Mouse (Mus musculus): ENCODE results near the gene Alg13. TPM values are rescaled to one million over a fixed set of nuclear protein-coding genes. Genes with fewer than 3 reads are reported as not detected.

Gene Alg13
- 12.1 to 20.9 TPM (median 16.4 TPM) in 3 replicates for total RNA-seq (2017)

DNA sequence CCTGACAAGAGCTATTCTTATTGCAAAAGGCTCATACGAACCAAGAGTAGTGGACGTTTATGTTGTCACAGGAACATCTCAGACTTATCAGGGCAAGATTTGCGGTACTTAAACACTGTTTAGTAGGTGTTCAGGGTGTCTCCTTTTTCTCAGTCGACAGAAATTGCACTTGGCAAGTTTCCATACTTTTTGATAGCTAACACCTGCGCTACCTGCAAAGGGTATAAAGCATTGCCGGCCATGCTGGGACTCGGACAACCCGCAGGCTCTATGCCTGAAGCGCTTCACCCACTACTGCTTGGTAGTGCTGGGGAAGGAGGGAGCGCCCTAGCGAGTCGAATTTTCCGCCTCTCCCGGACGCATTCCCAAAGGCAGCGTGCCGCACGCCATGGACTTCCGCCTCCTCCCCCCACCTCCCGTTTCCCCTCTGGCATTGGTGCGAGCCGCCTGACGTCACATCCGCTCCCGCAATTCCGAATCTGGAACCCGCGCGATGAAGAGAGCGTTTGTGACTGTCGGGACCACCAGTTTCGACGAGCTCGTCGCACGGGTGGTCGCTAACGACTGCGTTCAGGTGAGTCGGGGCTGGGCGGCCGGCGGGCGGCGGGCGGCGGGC is at the start of gene Alg13:
TSS of gene Alg13 (plus strand) at position 257 of the 616 bp plus-strand sequence.
- ATAC-seq (replicated peaks; ENCODE audit: insufficient number of reproducible peaks, low FRiP score, low TSS enrichment, poor library complexity, severe bottlenecking) = peak; percentile 66; the same call in 1 of the 2 replicates

- ATAC-seq (replicated peaks; ENCODE audit: insufficient number of reproducible peaks, low FRiP score, low TSS enrichment, poor library complexity, severe bottlenecking) = no peak
Measured at GRCm38 (mm10) chrX:144268606-144269005, 49.0 kb upstream of the Alg13 start.

DNA sequence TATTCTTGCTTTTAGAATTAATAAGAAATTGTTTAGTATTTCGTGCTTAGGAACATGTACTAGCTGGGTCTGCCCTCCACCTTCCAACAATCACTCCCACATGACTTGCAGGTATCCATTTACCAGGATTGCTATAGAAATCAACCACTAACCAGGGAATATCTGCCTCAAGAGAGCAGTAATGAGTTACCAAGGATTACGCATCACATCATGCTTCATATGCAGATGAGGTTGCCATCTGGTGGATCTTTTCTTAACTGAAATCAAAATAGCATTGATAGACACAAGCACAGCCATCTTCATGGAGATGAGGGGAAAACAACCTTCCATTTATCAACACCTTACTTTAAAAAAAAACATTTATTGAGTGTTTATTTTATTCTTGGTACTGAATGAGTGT is 16.1 kb upstream of the Alg13 start:
- ATAC-seq (replicated peaks; ENCODE audit: insufficient number of reproducible peaks, low FRiP score, low TSS enrichment, poor library complexity, severe bottlenecking) = no peak

GRCm38 (mm10) chrX:144305659-144306058 is 11.9 kb upstream of the Alg13 start:
- no peak for ATAC-seq (replicated peaks; ENCODE audit: insufficient number of reproducible peaks, low FRiP score, low TSS enrichment, poor library complexity, severe bottlenecking)

DNA sequence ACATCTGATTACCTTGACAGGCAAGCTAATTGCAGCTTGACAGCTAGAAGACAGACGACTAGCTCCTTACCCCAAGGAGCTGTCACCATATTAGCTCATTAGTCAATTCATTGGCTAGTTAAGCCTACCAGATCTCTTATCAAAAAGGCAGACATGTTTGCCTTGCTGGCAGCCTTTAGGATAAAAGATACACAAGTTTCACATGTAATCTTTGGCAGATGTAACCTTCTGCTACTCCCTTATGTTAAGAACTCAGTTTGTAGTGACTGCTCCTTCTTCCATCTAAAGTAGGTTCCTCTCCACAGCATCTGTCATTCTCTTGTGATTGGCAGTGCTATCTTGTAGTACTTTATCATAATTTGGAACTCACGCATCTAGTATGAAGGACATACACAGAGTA is 3.6 kb upstream of the Alg13 start:
- ATAC-seq (replicated peaks; ENCODE audit: insufficient number of reproducible peaks, low FRiP score, low TSS enrichment, poor library complexity, severe bottlenecking) = no peak

DNA sequence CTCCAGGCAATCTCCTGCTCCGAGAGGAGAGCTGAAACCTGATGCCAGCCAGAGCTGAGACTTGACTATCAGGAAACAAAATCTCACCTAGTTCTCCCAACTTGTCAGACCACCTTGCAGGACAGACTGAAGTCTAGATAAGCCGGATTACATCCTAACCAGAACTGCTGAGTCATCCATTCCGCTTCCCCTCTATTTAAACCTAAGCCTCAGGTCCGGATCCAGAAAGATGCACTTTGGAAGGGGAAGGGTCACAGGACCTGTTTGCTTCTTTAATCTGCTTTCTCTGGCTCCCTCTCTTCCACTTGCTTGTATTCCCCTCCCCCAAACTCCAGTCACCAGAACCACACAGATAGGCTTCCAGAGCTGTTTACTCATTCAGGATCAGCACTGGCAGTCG is 2.6 kb upstream of the Alg13 start:
- ATAC-seq (replicated peaks; ENCODE audit: insufficient number of reproducible peaks, low FRiP score, low TSS enrichment, poor library complexity, severe bottlenecking) = no peak

- ATAC-seq (replicated peaks; ENCODE audit: insufficient number of reproducible peaks, low FRiP score, low TSS enrichment, poor library complexity, severe bottlenecking) = no peak
Measured at GRCm38 (mm10) chrX:144316004-144316403, 1.6 kb upstream of the Alg13 start.

DNA sequence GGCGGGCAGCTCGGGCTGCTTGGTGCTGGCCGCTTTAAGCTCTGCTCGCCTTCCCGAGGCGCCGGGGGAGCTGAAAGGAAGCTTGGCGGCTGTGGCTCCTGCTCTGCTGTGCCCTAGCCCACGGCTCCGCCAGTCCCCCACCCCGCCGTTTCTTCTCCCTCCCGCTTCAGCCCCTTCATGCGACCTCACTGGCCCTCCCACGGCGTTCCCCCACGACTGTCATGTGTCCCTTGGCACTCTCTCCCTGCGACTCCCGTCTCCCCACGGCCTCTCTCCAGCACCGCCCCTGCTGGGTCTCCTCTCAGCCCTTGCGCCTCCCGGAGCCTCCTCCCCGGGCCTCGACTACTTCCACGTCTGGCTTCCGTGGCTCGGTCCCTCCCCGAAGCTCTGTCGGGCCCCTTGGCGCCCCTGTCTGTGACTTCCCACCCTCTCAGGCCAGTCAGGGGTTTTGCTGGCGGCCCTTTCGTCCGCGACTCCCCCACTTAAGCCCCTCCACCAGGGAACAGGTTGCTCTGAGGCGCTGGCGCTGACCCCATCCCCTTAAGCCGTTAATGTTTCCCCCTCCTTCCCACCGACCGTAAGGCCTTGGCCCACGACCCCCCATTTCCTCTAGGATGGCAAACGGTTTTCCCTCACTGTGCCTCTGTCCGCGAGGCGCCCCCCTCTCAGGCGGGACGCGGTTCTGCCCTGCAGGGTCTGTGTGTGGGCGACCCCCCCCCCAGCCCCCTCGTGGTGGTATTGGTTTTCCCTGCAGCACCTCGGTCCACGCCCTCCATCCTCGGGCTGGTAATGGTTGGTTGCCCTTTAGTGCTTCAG is 768 bp downstream of the Alg13 start:
- 0 out of 2 replicates have a peak, but pooled peaks have one; percentile 13 for ATAC-seq (replicated peaks; ENCODE audit: insufficient number of reproducible peaks, low FRiP score, low TSS enrichment, poor library complexity, severe bottlenecking)

DNA sequence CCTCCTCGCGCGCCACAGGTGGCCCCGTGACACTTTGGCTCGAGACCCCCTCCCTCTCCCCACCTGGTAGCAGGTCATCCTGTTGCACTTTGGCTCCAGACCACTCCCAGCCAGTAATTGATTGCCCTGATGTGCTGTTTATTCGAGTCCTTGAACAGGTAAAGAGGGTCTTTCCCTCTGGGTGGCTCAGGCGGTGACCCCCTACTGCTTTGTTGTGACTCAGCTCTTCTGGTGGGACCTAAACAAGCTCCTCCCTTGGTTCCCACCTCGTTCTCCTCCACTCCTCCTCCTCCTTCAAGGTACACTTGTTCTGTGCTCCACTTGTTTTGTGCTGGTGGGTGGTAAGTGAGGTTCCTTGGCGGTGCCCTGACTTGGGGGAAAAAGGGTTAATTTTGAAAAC is 1.8 kb downstream of the Alg13 start:
- no peak for ATAC-seq (replicated peaks; ENCODE audit: insufficient number of reproducible peaks, low FRiP score, low TSS enrichment, poor library complexity, severe bottlenecking)

- ATAC-seq (replicated peaks; ENCODE audit: insufficient number of reproducible peaks, low FRiP score, low TSS enrichment, poor library complexity, severe bottlenecking) = no peak
Measured at GRCm38 (mm10) chrX:144325375-144325774, 7.8 kb downstream of the Alg13 start.

DNA sequence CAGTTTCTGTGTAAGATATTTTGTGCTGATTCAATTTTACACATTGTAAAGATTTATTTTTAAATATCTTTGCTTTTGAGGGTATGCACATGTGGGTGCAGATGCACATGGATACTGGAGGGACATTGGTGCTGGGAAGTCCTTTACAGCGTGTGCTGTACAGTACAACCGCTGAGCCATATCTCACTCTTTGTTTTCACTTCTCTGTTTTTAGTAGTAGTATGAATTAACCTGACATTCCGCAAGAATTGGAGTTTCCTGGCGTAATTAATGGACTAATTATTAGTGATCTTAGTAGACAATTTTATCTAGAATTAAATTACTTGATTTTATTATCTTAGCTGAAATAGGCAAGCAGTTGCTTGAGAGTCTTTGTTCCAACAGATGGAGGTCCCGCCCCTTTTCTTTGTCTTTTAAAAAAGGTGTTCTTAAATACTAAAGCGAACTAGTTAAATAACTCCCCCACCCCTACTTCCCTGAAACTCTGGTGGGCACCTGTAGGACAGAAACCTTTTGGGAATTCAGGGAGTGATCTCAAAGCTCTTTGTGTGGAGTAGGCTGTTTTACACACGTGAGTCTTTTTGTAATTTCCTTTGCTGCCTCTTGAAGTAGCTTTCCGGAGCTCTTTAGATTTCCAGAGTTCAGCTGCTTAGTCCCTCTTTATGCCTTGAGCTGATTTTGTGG is 17.9 kb downstream of the Alg13 start:
- no peak for ATAC-seq (replicated peaks; ENCODE audit: insufficient number of reproducible peaks, low FRiP score, low TSS enrichment, poor library complexity, severe bottlenecking)

DNA sequence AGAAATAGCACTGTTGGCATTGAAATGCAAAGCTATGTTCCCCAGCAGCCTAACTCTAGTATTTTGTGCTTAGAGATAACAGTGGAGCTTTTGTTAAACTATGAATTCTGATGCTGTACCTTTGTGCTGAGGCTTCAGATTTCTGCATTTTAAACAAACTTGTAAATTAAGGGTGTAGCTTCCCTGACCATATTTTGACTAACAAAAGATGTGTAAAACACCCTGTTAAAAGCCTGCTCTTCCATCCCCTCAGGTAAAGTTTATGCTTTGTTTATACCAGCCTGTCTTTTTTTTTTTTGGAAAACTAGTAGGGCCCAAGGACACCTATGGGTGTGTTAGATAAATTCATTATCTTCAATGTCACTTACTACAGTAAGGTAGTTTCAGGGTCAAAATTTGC is 20.3 kb downstream of the Alg13 start:
- no peak for ATAC-seq (replicated peaks; ENCODE audit: insufficient number of reproducible peaks, low FRiP score, low TSS enrichment, poor library complexity, severe bottlenecking)

DNA sequence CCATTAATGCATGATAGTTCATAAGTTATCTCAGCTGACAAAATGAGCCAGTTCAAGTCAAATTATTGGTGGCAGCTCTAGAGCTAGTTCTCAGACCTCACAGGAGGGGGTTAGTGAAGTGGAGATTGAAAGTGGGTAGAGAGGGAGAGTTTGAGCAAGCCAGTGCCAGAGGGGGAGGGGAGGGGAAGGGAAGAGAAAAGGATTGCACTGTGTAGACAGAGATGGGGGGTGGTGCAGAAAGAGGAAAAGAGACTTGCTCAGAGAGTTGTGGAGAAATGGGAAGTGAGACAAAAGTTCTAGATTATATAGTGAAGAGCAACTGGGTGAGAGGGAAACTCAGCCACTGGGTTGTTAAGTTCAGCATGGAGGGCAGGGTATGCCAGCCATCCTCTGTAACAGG is 20.8 kb downstream of the Alg13 start:
- peak; percentile 31; the same call in 1 of the 2 replicates for ATAC-seq (replicated peaks; ENCODE audit: insufficient number of reproducible peaks, low FRiP score, low TSS enrichment, poor library complexity, severe bottlenecking)

- ATAC-seq (replicated peaks; ENCODE audit: insufficient number of reproducible peaks, low FRiP score, low TSS enrichment, poor library complexity, severe bottlenecking) = no peak
Measured at GRCm38 (mm10) chrX:144374196-144374595, 56.6 kb downstream of the Alg13 start.

DNA sequence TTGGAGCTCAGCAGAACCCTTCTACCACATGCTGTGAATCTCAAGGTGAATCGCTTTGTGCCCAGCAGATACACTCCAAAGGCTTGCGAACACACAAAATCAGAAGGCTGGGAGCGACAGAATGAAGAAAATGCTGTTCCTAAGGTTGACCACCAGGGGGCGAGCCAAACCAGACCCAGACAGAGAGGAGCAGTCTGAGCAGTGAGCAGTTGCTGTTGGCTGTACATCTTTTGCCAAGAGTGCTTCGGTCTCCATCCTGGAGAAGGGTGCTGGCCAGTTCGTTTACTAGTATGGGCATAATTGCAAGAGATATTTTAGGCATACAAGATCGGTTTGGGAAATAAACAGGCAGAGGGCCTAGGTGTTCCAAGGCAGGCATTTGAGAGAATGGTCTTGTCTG is 85.9 kb downstream of the Alg13 start:
- no peak; the same call in 1 of the 2 replicates for ATAC-seq (replicated peaks; ENCODE audit: insufficient number of reproducible peaks, low FRiP score, low TSS enrichment, poor library complexity, severe bottlenecking)

DNA sequence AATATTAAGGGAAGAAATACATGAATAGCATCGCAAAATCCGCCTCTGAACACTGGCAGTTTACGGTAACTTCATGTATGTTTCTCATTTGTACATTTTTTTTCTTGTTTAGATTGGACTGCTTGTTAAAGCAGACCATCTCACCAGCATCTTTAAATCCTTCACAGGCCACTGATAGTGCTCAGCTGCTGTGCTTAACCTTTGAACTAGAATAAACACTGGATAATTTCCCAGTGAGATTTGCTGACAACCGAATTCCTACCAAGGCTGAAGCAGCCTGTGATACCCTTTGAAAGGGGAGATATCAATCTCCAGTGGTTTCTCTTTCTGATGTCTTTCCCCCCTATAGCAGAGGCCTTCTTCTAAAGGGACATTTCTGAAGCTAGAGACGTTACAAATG is 90.4 kb downstream of the Alg13 start:
- no peak for ATAC-seq (replicated peaks; ENCODE audit: insufficient number of reproducible peaks, low FRiP score, low TSS enrichment, poor library complexity, severe bottlenecking)

GRCm38 (mm10) chrX:144420259-144420658 is 102.7 kb downstream of the Alg13 start:
- no peak for ATAC-seq (replicated peaks; ENCODE audit: insufficient number of reproducible peaks, low FRiP score, low TSS enrichment, poor library complexity, severe bottlenecking)

DNA sequence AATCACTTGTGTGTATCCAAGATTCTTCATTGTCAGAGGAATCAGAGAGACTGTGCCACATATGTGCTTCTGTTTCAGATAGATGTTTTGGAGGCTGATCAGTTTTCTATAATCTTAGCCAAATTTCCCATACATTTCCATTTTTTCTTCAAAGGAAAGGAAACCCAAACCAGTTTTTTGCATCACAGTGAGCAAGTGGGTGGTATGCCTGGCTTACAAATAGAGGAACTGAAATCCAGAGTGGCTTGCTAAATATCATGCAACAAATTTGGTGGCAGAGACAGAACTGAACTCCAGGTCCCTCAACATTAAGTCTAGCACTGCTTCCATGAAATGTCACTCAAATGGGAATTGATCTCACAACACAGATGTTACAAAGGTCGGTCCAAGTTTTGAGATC is 103.5 kb downstream of the Alg13 start:
- ATAC-seq (replicated peaks; ENCODE audit: insufficient number of reproducible peaks, low FRiP score, low TSS enrichment, poor library complexity, severe bottlenecking) = no peak

- no peak for ATAC-seq (replicated peaks; ENCODE audit: insufficient number of reproducible peaks, low FRiP score, low TSS enrichment, poor library complexity, severe bottlenecking)
Measured at GRCm38 (mm10) chrX:144423848-144424247, 106.2 kb downstream of the Alg13 start.
